Mouse (Mus musculus) mature B cell (primary cell): ENCODE measurements around the gene Gart.
"Not testable (repeated sequence)": the region's sequence is repeated elsewhere in the genome, so short reads cannot be mapped to it uniquely, and the experiment has no call there.

Source experiments
- in situ Hi-C: fragments of 300-500 bp; cut with MboI; formaldehyde crosslinking; loops from 2 replicates; pipeline ENCODE4 v1.14.3; 2019

Gene Gart

GRCm38 (mm10) chr16:91648220-91648550 lies 1.4 kb upstream of the Gart start:
- in situ Hi-C loops, result no loop called here

GRCm38 (mm10) chr16:91647461-91648219 lies 888 bp upstream of the Gart start, which contains the start of gene Son:
Gene Son (plus strand): TSS chr16:91647506.
- in situ Hi-C loops, result no loop called here

GRCm38 (mm10) chr16:91645995-91646602 lies 653 bp downstream of the Gart start:
- in situ Hi-C loops, result no loop called here

GRCm38 (mm10) chr16:91645420-91645819 lies 1.3 kb downstream of the Gart start:
- in situ Hi-C loops, result not testable (repeated sequence)

GRCm38 (mm10) chr16:91644901-91645300 lies 1.9 kb downstream of the Gart start:
- in situ Hi-C loops, result no loop called here

- in situ Hi-C loops, result no loop called here
Measured at GRCm38 (mm10) chr16:91640171-91640570, 6.6 kb downstream of the Gart start.

- in situ Hi-C loops, result no loop called here
Measured at GRCm38 (mm10) chr16:91639636-91640035, 7.1 kb downstream of the Gart start.

- in situ Hi-C loops, result no loop called here
Measured at GRCm38 (mm10) chr16:91639161-91639560, 7.6 kb downstream of the Gart start.

- in situ Hi-C loops, result no loop called here
Measured at GRCm38 (mm10) chr16:91633641-91634040, 13.1 kb downstream of the Gart start.

GRCm38 (mm10) chr16:91632940-91633339 lies 13.8 kb downstream of the Gart start:
- in situ Hi-C loops, result no loop called here

GRCm38 (mm10) chr16:91632439-91632838 lies 14.3 kb downstream of the Gart start:
- in situ Hi-C loops, result no loop called here

GRCm38 (mm10) chr16:91630584-91630983 lies 16.2 kb downstream of the Gart start:
- in situ Hi-C loops, result no loop called here

- in situ Hi-C loops, result no loop called here
Measured at GRCm38 (mm10) chr16:91629749-91630148, 17.0 kb downstream of the Gart start.

- in situ Hi-C loops, result no loop called here
Measured at GRCm38 (mm10) chr16:91628673-91629072, 18.1 kb downstream of the Gart start.

GRCm38 (mm10) chr16:91627831-91628230 lies 18.9 kb downstream of the Gart start:
- in situ Hi-C loops, result no loop called here

- in situ Hi-C loops, result no loop called here
Measured at GRCm38 (mm10) chr16:91623074-91623473, 23.7 kb downstream of the Gart start.

GRCm38 (mm10) chr16:91620991-91621390 lies 25.8 kb downstream of the Gart start:
- in situ Hi-C loops, result no loop called here

- in situ Hi-C loops, result no loop called here
Measured at GRCm38 (mm10) chr16:91620185-91620584, 26.6 kb downstream of the Gart start.

GRCm38 (mm10) chr16:91618511-91619501 lies 27.9 kb downstream of the Gart start, which contains the start of gene Dnajc28:
Gene Dnajc28 (minus strand): TSS chr16:91619026.
- in situ Hi-C loops, result no loop called here

- in situ Hi-C loops, result no loop called here
Measured at GRCm38 (mm10) chr16:91614552-91614951, 32.2 kb downstream of the Gart start.

- in situ Hi-C loops, result no loop called here
Measured at GRCm38 (mm10) chr16:91612525-91612924, 34.2 kb downstream of the Gart start.

GRCm38 (mm10) chr16:91611248-91611647 lies 35.5 kb downstream of the Gart start:
- in situ Hi-C loops, result no loop called here
